Mouse (Mus musculus) megakaryocyte-erythroid progenitor cell, adult 5-6 weeks (primary cell): ENCODE measurements around the gene Zfp82. TPM values are rescaled to one million over a fixed set of nuclear protein-coding genes. Genes with fewer than 3 reads are reported as not detected.

ENCODE experiments used
- ATAC-seq: replicated peaks from 2 replicates; pipeline ENCODE4 v1.8.0; 2016; ENCODE audit warnings: mild to moderate bottlenecking, inconsistent platforms; ENCODE audit not compliant: severe bottlenecking, poor library complexity, low FRiP score, low TSS enrichment
- total RNA-seq, 2 experiments: library from RNA; stranded (forward) in 1 of 2; stranded (reverse) in 1 of 2; fragments of 200-1000, 215-1000 nt in 1 of 2; fragments of >200 nt in 1 of 2; fragmentation: Nextera tagmentation in 1 of 2; gene quantifications; 2 replicates each; pipeline ENCODE4 v1.2.3; 2014 to 2017

The Zfp82 gene
- total RNA-seq, 2 experiments from 2014 or later, result 4.5 to 6.8 TPM

GRCm38 (mm10) chr7:30053591-30053990 lies 19.1 kb downstream of the Zfp82 start:
- ATAC-seq, result no peak

GRCm38 (mm10) chr7:30050882-30051548 lies 21.7 kb downstream of the Zfp82 start, which contains the start of gene Zfp14:
TSS of gene Zfp14 (minus strand) at chr7:30051380.
- peak; percentile 99 for ATAC-seq

DNA sequence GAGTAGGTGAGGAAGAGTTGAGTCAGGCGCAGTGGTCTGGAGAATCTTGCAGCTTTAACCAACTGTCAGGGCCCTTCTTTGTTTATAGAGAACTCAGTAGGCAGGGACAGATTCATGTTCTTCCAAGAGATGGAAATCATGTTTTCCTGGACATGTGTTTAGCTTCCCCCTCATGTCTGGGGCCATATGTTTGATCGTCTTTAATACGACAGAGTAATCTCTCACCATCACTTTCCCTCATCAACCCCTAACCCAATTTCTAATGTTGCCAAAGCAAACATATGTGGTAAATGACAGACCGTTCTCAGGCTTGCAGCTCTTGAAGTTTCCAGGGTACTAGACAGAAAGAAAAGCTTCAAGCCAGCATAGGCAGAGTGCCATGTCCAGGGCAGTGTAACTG lies 24.6 kb downstream of the Zfp82 start:
- no peak for ATAC-seq

DNA sequence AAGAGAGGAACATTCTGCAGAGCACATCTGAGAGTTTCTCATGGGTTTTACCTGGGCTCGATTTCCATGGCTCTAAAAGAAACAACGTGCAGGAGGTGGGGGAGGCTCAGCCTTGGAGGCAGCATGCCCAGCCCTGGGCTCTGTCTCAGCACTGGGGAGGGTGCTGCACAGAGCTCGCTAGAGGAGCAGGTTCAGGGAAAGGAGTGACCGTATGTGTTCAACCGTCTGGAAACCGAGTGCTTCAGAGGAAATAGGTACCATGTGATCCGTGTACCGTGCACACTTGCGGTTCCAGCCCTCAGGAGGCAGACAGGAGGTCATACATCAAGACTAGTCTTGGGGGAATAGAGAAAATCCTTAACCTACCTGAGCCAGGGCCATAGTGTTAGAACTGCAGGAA lies 28.3 kb downstream of the Zfp82 start:
- ATAC-seq, result no peak

- ATAC-seq, result no peak
Observed at GRCm38 (mm10) chr7:30034331-30034730, 38.4 kb downstream of the Zfp82 start.

- no peak for ATAC-seq
Observed at GRCm38 (mm10) chr7:30031379-30031778, 41.3 kb downstream of the Zfp82 start.

- no peak for ATAC-seq
Observed at GRCm38 (mm10) chr7:30030677-30031076, 42.0 kb downstream of the Zfp82 start.

DNA sequence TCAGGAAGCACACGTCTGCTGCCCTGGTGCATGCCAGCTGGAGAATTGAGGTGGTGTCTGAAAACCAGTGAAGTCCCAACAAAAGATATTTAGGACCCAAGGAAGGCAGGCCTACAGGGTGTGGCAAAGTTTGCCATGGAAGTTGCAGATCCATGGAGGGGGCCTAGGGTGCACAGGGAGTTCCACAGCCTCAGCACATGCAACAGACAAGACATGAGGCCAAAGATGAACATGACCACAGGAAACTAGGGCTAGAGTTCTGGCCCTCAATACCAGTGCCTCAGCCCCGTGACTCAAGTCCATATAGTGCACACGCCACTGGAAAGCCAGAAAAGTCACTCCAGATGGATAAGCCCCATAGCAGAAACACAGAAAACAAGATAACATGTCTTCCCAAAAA lies 44.1 kb downstream of the Zfp82 start:
- no peak for ATAC-seq

- ATAC-seq, result no peak
Observed at GRCm38 (mm10) chr7:30027331-30027730, 45.4 kb downstream of the Zfp82 start.

DNA sequence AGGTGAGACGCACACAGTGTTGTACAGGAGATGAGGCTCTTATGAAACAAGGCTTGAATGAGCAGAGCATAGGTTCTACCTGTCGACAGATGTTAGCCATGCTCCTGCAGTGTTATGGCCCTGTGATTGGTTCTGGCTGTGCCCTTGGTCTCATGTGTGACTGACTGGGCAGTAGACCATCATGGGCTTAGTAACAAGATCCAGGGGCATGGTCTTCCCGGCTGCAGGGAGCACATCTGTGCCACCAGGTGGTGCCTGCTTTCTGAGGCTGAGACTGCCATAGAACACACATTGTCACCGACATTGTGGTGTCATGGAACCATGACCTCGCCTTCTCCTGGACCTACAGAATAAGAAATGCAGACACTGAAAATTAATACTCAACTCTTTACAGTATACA lies 47.3 kb downstream of the Zfp82 start:
- no peak for ATAC-seq

GRCm38 (mm10) chr7:30023800-30024199 lies 48.9 kb downstream of the Zfp82 start:
- ATAC-seq, result peak; percentile 66; the same call in 1 of the 2 replicates

DNA sequence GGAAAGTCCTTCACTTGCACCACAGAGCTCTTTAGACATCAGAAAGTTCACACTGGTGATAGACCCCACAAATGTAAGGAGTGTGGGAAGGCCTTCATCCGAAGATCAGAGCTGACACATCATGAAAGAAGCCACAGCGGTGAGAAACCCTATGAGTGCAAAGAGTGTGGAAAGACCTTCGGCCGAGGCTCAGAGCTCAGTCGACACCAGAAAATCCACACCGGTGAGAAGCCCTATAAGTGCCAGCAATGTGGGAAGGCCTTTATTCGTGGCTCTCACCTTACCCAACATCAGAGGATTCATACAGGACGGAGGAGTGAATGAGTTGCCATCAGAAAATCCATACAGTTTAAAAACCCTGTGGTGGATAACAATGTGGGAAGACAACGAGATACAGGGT lies 49.4 kb downstream of the Zfp82 start:
- ATAC-seq, result no peak

GRCm38 (mm10) chr7:30019543-30019942 lies 53.2 kb downstream of the Zfp82 start:
- no peak for ATAC-seq

GRCm38 (mm10) chr7:30017226-30017625 lies 55.5 kb downstream of the Zfp82 start:
- ATAC-seq, result no peak

GRCm38 (mm10) chr7:30012956-30013363 lies 59.7 kb downstream of the Zfp82 start:
- peak; percentile 79 for ATAC-seq

GRCm38 (mm10) chr7:30010551-30011195 lies 62.0 kb downstream of the Zfp82 start:
- no peak for ATAC-seq

DNA sequence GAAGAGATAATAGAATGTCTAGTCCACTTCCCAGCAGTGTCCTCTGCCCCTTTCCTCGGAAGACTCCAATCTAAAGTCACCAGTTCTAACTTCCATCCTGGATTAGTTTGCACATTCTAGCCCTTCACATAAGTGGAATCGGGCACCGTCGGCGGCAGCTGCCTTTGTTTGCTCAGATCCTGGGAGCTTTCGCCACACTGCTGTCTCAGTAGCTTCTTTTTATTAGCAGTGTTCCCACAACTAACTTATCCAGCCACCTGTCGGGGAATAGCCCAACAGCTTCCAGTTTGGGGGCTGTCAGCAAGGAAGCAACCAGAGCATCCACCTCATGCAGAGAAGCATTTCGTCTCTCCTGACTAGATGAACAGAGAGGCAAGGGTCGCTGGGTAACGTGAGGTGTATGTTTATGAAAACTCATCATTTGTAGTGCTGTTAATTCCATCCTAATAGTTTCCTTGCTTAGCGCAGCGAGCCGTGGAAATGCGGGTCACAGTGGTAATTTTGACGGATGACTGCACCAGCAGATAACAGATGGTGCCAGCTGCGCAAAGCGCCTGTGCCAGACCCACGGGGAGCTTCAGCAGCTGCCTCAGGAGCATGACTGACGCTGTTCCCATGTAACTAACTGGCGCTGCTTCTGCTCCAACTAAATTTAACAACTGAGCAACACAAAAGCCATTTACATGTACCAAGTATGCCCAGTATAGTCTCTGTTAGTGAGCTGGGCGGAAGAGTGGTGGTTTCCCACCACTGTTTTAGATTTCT lies 63.2 kb downstream of the Zfp82 start:
- no peak for ATAC-seq

- no peak for ATAC-seq
Observed at GRCm38 (mm10) chr7:30008020-30008690, 64.5 kb downstream of the Zfp82 start.

DNA sequence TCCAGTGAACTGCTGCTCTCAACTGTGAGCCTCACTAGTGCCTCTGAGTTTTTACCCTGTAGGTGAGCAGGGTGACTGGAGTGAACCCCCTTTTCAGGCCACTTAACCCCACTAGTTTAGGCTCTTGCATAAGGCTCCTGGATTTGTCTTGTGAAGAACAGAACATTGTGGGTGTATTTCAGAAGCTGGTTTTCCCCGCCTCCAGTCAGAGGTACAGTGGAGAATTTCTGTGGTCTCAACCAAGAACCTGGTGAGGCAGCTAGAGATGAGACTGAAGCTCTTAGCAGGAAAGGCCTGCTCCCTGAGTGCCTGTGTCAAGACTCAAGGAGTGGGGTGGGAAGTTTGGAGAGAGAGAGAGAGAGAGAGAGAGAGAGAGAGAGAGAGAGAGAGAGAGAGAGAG lies 65.1 kb downstream of the Zfp82 start:
- no peak for ATAC-seq
